Mouse (Mus musculus) neural tube, embryonic 13.5 days (tissue): ENCODE results near the gene Nit1. TPM values are rescaled to one million over a fixed set of nuclear protein-coding genes. Genes with fewer than 3 reads are reported as not detected.

Experiments
- polyA plus RNA-seq: library from polyadenylated mRNA; unstranded; fragments of >200 nt; fragmentation: Nextera tagmentation; extraction: Ambion mirVana; gene quantifications from 2 replicates; pipeline ENCODE4 v1.2.1, GENCODE M21; 2015

The Nit1 gene
- polyA plus RNA-seq, 1 experiment from 2014 or later, result 52.1 TPM

Other genes with a start within 250 kb of the Nit1 start
- 2.8 and 2.9 TPM in 2 replicates for gene Cfap126, start 231.7 kb downstream of the Nit1 start, polyA plus RNA-seq
- gene Sdhc, start 195.0 kb downstream of the Nit1 start, polyA plus RNA-seq, result 278 and 279 TPM in 2 replicates
- gene Mpz, start 194.9 kb downstream of the Nit1 start, polyA plus RNA-seq, result 20.7 and 25.7 TPM in 2 replicates
- 13.9 and 18.4 TPM in 2 replicates for gene Pcp4l1, start 149.4 kb downstream of the Nit1 start, polyA plus RNA-seq
- gene Nr1i3, start 131.7 kb downstream of the Nit1 start, polyA plus RNA-seq, result 0.22 and 0.25 TPM in 2 replicates
- gene Tomm40l, start 123.1 kb downstream of the Nit1 start, polyA plus RNA-seq, result 32.6 and 42.6 TPM in 2 replicates
- gene Apoa2, start 120.6 kb downstream of the Nit1 start, polyA plus RNA-seq, result 4.1 and 6.8 TPM in 2 replicates
- gene Fcer1g, start 111.3 kb downstream of the Nit1 start, polyA plus RNA-seq, result 38.6 and 38.7 TPM in 2 replicates
- gene Adamts4, start 95.2 kb downstream of the Nit1 start, polyA plus RNA-seq, result 3.0 and 4.3 TPM in 2 replicates
- gene Ndufs2, start 94.3 kb downstream of the Nit1 start, polyA plus RNA-seq, result 257 and 263 TPM in 2 replicates
- gene B4galt3, start 75.3 kb downstream of the Nit1 start, polyA plus RNA-seq, result 94.0 and 97.8 TPM in 2 replicates
- 43.1 and 47.2 TPM in 2 replicates for gene Ppox, start 64.5 kb downstream of the Nit1 start, polyA plus RNA-seq
- gene Usp21, start 57.7 kb downstream of the Nit1 start, polyA plus RNA-seq, result 89.3 and 97.3 TPM in 2 replicates
- 124 and 132 TPM in 2 replicates for gene Ufc1, start 50.6 kb downstream of the Nit1 start, polyA plus RNA-seq
- 47.4 and 52.7 TPM in 2 replicates for gene Dedd, start 16.5 kb downstream of the Nit1 start, polyA plus RNA-seq
- 152 and 159 TPM in 2 replicates for gene Pfdn2, start within 50 bp of the Nit1 start, polyA plus RNA-seq
- 3.3 and 4.0 TPM in 2 replicates for gene Klhdc9, start 15.2 kb upstream of the Nit1 start, polyA plus RNA-seq
- 2.1 TPM in 2 replicates for gene Nectin4, start 24.5 kb upstream of the Nit1 start, polyA plus RNA-seq
- gene Arhgap30, start 43.3 kb upstream of the Nit1 start, polyA plus RNA-seq, result 1.2 TPM in 2 replicates
- 183 and 188 TPM in 2 replicates for gene Usf1, start 65.7 kb upstream of the Nit1 start, polyA plus RNA-seq
- 7.8 and 8.5 TPM in 2 replicates for gene Tstd1, start 73.2 kb upstream of the Nit1 start, polyA plus RNA-seq
- gene F11r, start 91.9 kb upstream of the Nit1 start, polyA plus RNA-seq, result 14.7 and 15.1 TPM in 2 replicates
- 28.5 and 28.6 TPM in 2 replicates for gene Alyref2, start 157.8 kb upstream of the Nit1 start, polyA plus RNA-seq
- not detected in 2 replicates for gene Itln1, start 189.6 kb upstream of the Nit1 start, polyA plus RNA-seq
- gene Cd244a, start 213.5 kb upstream of the Nit1 start, polyA plus RNA-seq, result not detected in 2 replicates